Mouse (Mus musculus) forebrain, embryonic 16.5 days (tissue): ENCODE measurements around the gene Dop1a. TPM values are rescaled to one million over a fixed set of nuclear protein-coding genes. Genes with fewer than 3 reads are reported as not detected.
A peak's percentile ranks its signal among the peaks of the same experiment; 100 is the strongest.

ENCODE experiments used
- ATAC-seq: fragments of 200-750 bp; cut with Nextera tagmentation; 2 replicates; pipeline ENCODE4 v1.8.0; 2017; ENCODE audit warnings: mild to moderate bottlenecking, moderate library complexity
- H3K27ac ChIP-seq: fragments of 300-500 bp; sonication (generic); 2 replicates; pipeline ENCODE4 v1.5.1; 2014; ENCODE audit warnings: low read length, control low read depth
- H3K27me3 ChIP-seq: fragments of 300-500 bp; sonication (generic); replicated peaks from 2 replicates; pipeline ENCODE4 v1.6.1; 2014; ENCODE audit warnings: low read length; ENCODE audit not compliant: control insufficient read depth, insufficient read depth
- H3K36me3 ChIP-seq: fragments of 300-500 bp; sonication (generic); 2 replicates; pipeline ENCODE4 v1.6.1; 2014; ENCODE audit not compliant: control insufficient read depth, insufficient read depth
- H3K4me1 ChIP-seq: fragments of 300-500 bp; sonication (generic); replicated peaks from 2 replicates; pipeline ENCODE4 v1.6.1; 2014; ENCODE audit warnings: low read length; ENCODE audit not compliant: control insufficient read depth, insufficient read depth
- H3K4me2 ChIP-seq: fragments of 300-500 bp; sonication (generic); 2 replicates; pipeline ENCODE4 v1.6.1; 2014; ENCODE audit warnings: mild to moderate bottlenecking, low read length, control low read depth
- H3K4me3 ChIP-seq: fragments of 300-500 bp; sonication (generic); replicated peaks from 2 replicates; pipeline ENCODE4 v1.5.1; 2014; ENCODE audit warnings: mild to moderate bottlenecking, low read length, control low read depth
- H3K9ac ChIP-seq: fragments of 300-500 bp; sonication (generic); replicated peaks from 2 replicates; pipeline ENCODE4 v1.6.1; 2014; ENCODE audit warnings: low read depth, low read length, control low read depth
- H3K9me3 ChIP-seq: fragments of 300-500 bp; sonication (generic); 2 replicates; pipeline ENCODE4 v1.6.1; 2016; ENCODE audit warnings: low read length; ENCODE audit not compliant: control insufficient read depth
- WGBS: fragments of 180-500 bp; shearing (Covaris S2); extraction: QIAGEN DNeasy Blood & Tissue Kit; methylation state at CpG from one replicate; pipeline ENCODE4 v1.1.7; 2014; 5-methylcytosine and 5-hydroxymethylcytosine counted together
- polyA plus RNA-seq: library from polyadenylated mRNA; unstranded; fragments of >200 nt; fragmentation: Nextera tagmentation; extraction: Ambion mirVana; gene quantifications from 2 replicates; pipeline ENCODE4 v1.2.1, GENCODE M21; 2015

Gene Dop1a
- polyA plus RNA-seq, 1 experiment from 2014 or later = 40.8 TPM

DNA sequence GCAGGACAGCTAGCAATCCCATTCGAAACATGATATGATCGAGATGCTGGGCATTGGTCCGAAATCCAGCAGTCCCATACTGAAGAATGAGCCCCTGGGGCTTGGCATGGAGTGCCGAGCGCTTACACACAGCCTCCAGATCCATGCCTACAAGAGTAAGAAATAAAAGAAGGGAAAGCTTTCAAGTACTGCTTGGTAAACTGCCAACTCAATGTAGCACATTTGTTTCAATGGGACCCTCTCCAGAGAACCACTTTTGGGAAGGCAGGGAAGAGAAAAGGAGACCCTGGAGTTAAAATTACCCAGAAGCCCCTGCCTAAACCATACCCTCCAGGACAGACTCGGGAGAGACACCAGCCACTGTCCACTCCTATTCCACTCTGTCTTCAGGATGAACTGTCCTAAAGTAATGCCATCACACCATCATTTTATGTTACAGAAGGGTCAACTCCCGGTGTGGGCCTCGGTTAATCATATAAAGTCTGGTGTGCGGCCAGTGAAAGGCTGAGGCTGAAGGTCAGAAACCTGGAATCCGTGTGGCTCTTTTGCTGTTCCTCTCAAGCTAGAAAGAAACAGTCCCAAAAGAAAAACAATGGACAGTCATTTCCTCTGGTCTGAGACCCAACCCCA lies 103.4 kb downstream of the Dop1a start:
- Histone ChIP-seq H3K4me2 (peak overlapping the region; percentile 71), H3K36me3 (peaks cover 13% of the 10 kb centered on the region), H3K4me1 (peaks cover 14% of the 10 kb centered on the region), H3K27ac (no peak overlapping the region), H3K27me3 (no peaks in the 10 kb centered on the region), H3K9ac (no peak overlapping the region), H3K4me3 (peak overlapping the region; percentile 90), H3K9me3 (no peaks in the 10 kb centered on the region)
- ATAC-seq = no peak
- 61% methylated on average over 10 of the region's 10 CpGs for WGBS

- Histone ChIP-seq H3K27me3 (no peaks in the 10 kb centered on the region), H3K4me3 (peak overlapping the region; percentile 90), H3K27ac (no peak overlapping the region), H3K4me1 (peaks cover 14% of the 10 kb centered on the region), H3K4me2 (peak overlapping the region; percentile 71), H3K9ac (peak overlapping the region; percentile 87; the same call in 1 of the 2 replicates), H3K9me3 (no peaks in the 10 kb centered on the region), H3K36me3 (peaks cover 11% of the 10 kb centered on the region)
- ATAC-seq = no peak
- 19% methylated on average over 8 of the region's 8 CpGs for WGBS
These were observed 104.0 kb downstream of the Dop1a start for GRCm38 (mm10) chr9:86570946-86571345.

- under 1% methylated on average over 59 of the region's 59 CpGs for WGBS
These were observed 104.7 kb downstream of the Dop1a start, which contains the start of the genes Pgm3 and Rwdd2a for GRCm38 (mm10) chr9:86571540-86572135. Gene Pgm3, minus strand, starts transcription at chr9:86571842. Gene Rwdd2a, plus strand, starts transcription at chr9:86571991.

DNA sequence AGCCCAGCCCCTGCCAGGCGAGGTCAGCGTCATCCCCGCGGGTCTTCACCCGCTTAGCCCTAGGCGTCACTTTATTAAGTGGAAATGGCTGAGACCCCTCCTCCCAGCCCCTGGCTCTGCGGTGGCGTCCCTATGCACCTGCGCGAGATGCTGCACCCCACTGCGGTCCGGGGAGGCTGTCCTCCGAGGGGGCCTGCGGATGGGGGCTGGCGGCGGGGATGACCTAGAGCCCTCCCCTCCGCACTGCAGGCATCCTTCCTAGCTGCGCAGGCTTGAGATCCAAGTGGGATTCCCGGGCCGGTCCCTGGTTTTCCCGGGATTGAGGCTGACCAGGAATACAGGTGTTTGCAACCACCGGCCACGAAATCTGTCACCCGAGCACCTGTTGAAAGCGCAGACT lies 105.2 kb downstream of the Dop1a start:
- ATAC-seq = no peak
- H3K4me1 ChIP-seq = peaks cover 14% of the 10 kb centered on the region

More at GRCm38 (mm10) chr9:86571540-86572135, 104.7 kb downstream of the Dop1a start, which contains the start of the genes Pgm3 and Rwdd2a:
- Histone ChIP-seq H3K27me3 (no peaks in the 10 kb centered on the region), H3K4me3 (peak within 1 kb of the TSS; percentile 90), H3K36me3 (peaks cover 7% of the 10 kb centered on the region), H3K4me1 (peaks cover 14% of the 10 kb centered on the region), H3K4me2 (peak within 1 kb of the TSS; percentile 99), H3K9me3 (no peaks in the 10 kb centered on the region), H3K27ac (peak within 1 kb of the TSS; percentile 80), H3K9ac (peak within 1 kb of the TSS; percentile 87)
- peak; percentile 98 for ATAC-seq

DNA sequence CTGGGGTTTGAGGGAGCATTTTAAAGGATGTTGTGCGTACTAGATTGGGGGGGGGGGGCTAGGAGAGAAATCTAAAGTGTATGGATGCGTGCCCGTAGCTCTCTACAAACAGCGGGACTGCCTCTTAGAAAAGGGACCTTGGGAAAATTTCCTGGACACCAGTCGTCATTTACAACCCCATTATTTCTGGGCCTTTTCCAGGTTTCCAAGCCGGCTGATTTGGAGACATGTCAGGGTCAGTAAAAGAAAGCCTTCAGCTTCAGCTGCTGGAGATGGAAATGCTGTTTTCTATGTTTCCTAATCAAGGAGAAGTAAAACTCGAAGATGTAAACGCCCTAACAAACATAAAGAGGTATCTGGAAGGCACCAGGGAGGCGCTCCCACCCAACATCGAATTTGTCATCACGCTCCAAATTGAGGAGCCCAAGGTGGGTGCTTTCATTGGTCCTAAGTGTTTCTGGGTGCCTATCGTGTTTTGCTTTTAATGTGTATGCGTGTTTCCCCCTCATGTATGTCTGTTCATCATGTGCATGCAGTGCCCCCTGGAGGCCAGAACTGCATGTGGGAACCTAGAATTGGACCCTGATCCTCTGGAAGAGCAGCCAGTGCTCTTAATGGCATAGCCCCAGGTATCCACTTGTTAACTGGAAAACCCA lies 105.8 kb downstream of the Dop1a start:
- H3K4me3 ChIP-seq = peak overlapping the region; percentile 90
- peak; percentile 15 for ATAC-seq
- WGBS = 5% methylated on average over 13 of the region's 13 CpGs
- no peak overlapping the region for H3K27ac ChIP-seq
- no peaks in the 10 kb centered on the region for H3K9me3 ChIP-seq
- H3K9ac ChIP-seq = peak overlapping the region; percentile 70
- H3K4me1 ChIP-seq = peaks cover 14% of the 10 kb centered on the region
- peak overlapping the region; percentile 99 for H3K4me2 ChIP-seq
- H3K27me3 ChIP-seq = no peaks in the 10 kb centered on the region
- peaks cover 5% of the 10 kb centered on the region; the same call in 1 of the 2 replicates for H3K36me3 ChIP-seq

More for the DNA sequence above, 105.2 kb downstream of the Dop1a start:
- Histone ChIP-seq H3K9me3 (no peaks in the 10 kb centered on the region), H3K27me3 (no peaks in the 10 kb centered on the region), H3K9ac (peak overlapping the region; percentile 70), H3K4me3 (peak overlapping the region; percentile 90), H3K27ac (no peak overlapping the region), H3K4me2 (peak overlapping the region; percentile 99), H3K36me3 (peaks cover 5% of the 10 kb centered on the region; the same call in 1 of the 2 replicates)
- WGBS = under 1% methylated on average over 25 of the region's 25 CpGs

GRCm38 (mm10) chr9:86573616-86574303 lies 106.8 kb downstream of the Dop1a start:
- Histone ChIP-seq H3K27me3 (no peaks in the 10 kb centered on the region), H3K4me2 (no peak overlapping the region), H3K4me3 (no peak overlapping the region), H3K4me1 (peaks cover 14% of the 10 kb centered on the region), H3K9me3 (no peaks in the 10 kb centered on the region), H3K27ac (no peak overlapping the region), H3K36me3 (peaks cover 4% of the 10 kb centered on the region; the same call in 1 of the 2 replicates), H3K9ac (no peak overlapping the region)
- 90% methylated on average over 20 of the region's 20 CpGs for WGBS
- ATAC-seq = no peak

GRCm38 (mm10) chr9:86575178-86575577 lies 108.2 kb downstream of the Dop1a start:
- Histone ChIP-seq H3K9me3 (no peaks in the 10 kb centered on the region), H3K4me3 (no peak overlapping the region), H3K27me3 (no peaks in the 10 kb centered on the region), H3K27ac (no peak overlapping the region), H3K9ac (no peak overlapping the region), H3K36me3 (no peaks in the 10 kb centered on the region), H3K4me2 (no peak overlapping the region), H3K4me1 (peaks cover 13% of the 10 kb centered on the region)
- no peak for ATAC-seq
- 87% methylated on average over 6 of the region's 6 CpGs for whole genome bisulfite sequencing

- 89% methylated on average over 10 of the region's 10 CpGs for WGBS
- H3K27ac ChIP-seq = no peak overlapping the region
- no peaks in the 10 kb centered on the region for H3K27me3 ChIP-seq
- H3K9ac ChIP-seq = no peak overlapping the region
- H3K4me1 ChIP-seq = no peaks in the 10 kb centered on the region
- H3K9me3 ChIP-seq = no peaks in the 10 kb centered on the region
- no peaks in the 10 kb centered on the region for H3K36me3 ChIP-seq
- H3K4me3 ChIP-seq = no peak overlapping the region
- no peak overlapping the region for H3K4me2 ChIP-seq
- no peak for ATAC-seq
These were observed 112.7 kb downstream of the Dop1a start for GRCm38 (mm10) chr9:86579657-86580056.

GRCm38 (mm10) chr9:86583740-86584139 lies 116.8 kb downstream of the Dop1a start:
- Histone ChIP-seq H3K4me3 (no peak overlapping the region), H3K9me3 (no peaks in the 10 kb centered on the region), H3K4me1 (no peaks in the 10 kb centered on the region), H3K9ac (no peak overlapping the region), H3K27ac (no peak overlapping the region), H3K27me3 (no peaks in the 10 kb centered on the region), H3K4me2 (no peak overlapping the region), H3K36me3 (no peaks in the 10 kb centered on the region)
- peak; percentile 72 for ATAC-seq
- 60% methylated on average over 3 of the region's 3 CpGs for WGBS
